Mouse (Mus musculus): ENCODE data around the gene Cga.
"Not testable (repeated sequence)": the region's sequence is repeated elsewhere in the genome, so short reads cannot be mapped to it uniquely, and the experiment has no call there.

Cga gene

GRCm38 (mm10) chr4:34889812-34890185 lies 3.8 kb upstream of the Cga start:
- in situ Hi-C loops (cut with MseI, MboI): no loop called here

DNA sequence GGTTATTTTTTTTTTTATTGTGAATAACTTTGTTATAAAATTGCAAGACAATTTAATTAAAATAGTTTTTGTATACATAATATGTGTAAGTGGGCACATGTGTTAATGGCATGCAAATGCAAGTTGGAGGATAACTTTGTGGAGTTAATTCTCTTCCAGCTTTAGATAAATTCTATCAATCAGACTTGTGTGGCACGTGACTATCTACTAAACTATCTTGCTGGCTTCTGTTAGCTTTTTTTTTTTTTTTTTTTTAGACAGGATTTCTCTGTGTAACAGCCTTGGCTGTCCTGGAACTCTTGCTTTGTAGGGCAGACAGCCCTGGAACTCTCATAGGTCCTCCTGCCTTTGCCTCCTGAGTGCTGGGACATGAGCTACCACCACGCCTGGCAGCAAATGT lies 4.9 kb downstream of the Cga start:
- in situ Hi-C loops (cut with MseI, MboI): no loop called here

GRCm38 (mm10) chr4:34899322-34899721 lies 5.7 kb downstream of the Cga start:
- in situ Hi-C loops (cut with MseI, MboI): no loop called here

DNA sequence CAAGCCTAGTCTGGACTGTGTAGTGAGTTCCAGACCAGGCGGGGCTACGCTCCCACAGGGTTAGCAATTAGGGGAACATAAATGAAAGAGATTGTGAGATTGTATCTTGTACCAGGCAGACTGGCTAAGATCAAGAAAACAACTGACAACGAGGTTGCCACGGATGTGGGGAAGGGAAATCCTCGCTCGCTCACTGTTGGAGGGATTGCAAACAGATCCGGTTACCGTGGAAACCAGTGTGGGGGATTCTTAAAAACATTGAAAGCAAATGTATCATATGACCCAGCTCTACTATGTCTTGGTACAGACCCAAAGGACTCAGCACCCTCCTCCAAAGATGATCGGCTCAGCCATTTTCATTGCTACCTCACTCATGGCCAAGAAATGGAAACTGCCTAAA lies 6.6 kb downstream of the Cga start:
- in situ Hi-C loops (cut with MseI, MboI): no loop called here

GRCm38 (mm10) chr4:34901166-34901565 lies 7.6 kb downstream of the Cga start:
- in situ Hi-C loops (cut with MseI, MboI): no loop called here

GRCm38 (mm10) chr4:34901582-34901981 lies 8.0 kb downstream of the Cga start:
- in situ Hi-C loops (cut with MseI, MboI): not testable (repeated sequence)

- in situ Hi-C loops (cut with MseI, MboI): no loop called here
These were observed 11.8 kb downstream of the Cga start for GRCm38 (mm10) chr4:34905396-34905795.

GRCm38 (mm10) chr4:34906151-34906550 lies 12.6 kb downstream of the Cga start:
- in situ Hi-C loops (cut with MseI, MboI): no loop called here

DNA sequence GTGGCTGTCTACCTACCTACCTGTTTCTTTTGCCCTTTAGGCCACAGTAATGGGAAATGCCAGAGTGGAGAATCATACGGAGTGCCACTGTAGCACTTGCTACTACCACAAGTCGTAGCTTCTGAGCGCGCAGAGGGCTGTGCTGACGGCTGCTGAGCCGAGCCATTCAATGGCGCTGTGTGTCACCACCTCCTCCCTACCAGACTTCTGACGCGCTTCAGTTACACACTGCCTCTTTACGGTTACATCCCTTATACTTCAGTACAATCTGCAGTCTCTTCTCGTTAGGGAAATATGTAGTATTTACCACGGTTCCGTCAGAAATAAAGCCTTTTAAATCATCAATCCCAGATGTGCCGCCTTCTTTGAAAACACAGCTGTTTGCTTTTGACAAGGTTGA lies 13.4 kb downstream of the Cga start:
- in situ Hi-C loops (cut with MseI, MboI): no loop called here

GRCm38 (mm10) chr4:34908127-34908526 lies 14.5 kb downstream of the Cga start:
- in situ Hi-C loops (cut with MseI, MboI): no loop called here

DNA sequence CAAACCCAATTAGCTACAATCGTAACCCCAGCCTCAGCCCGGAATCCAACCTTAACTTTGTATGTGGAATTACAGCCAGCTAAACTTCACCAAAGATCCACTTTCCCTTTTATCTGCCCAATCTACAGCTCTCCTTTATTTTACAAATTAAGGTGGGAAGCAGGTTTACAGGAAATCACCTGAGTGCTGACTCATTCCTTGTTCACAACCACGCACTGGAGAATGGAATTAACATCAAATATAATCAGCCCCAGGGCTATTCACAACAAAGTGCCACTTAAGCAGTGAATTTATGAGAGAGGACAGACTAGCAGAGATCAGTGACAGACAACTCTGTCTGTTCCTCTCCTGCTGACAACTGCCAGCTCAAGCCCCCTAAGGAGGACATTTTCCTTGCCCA lies 17.8 kb downstream of the Cga start:
- in situ Hi-C loops (cut with MseI, MboI): no loop called here

DNA sequence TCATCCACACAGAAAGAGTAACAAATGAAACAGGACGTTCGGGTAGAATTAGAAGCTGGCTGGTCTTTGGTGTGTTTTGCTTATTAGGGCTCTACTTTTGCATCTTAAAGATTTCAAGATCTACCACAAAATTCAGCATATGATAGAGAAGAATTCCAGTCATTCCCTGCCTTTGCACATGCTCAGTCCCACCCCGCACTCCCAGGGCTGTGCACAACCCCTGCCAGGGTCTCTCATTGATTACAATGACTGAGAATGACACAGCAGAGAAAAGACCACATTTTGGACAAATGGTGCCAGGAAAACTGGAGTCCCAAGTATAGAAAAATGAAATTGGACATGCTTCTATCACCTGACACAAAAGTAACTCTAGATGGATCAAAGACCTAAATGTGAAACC lies 18.6 kb downstream of the Cga start:
- in situ Hi-C loops (cut with MseI, MboI): no loop called here

GRCm38 (mm10) chr4:34917400-34917799 lies 23.8 kb downstream of the Cga start:
- in situ Hi-C loops (cut with MseI, MboI): no loop called here

GRCm38 (mm10) chr4:34922177-34922870 lies 28.7 kb downstream of the Cga start:
- in situ Hi-C loops (cut with MseI, MboI): no loop called here

DNA sequence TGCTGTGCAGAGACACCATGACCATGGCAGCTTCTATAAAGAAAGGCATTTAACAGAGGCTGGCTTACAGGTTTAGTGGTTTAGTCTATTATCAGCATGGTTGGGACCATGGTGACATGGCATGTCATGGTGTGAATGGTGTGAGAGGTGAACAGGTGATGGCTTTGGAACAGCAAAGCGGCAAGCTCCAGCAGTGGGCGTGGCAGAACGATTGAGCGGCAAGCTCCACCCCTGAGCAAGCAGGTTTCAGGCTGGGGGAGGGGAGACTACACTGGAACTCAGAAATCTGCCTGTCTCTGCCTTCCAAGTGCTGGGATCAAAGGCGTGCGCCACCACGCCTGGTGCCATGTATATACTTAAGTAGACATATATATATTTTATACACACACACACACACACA lies 34.8 kb downstream of the Cga start:
- in situ Hi-C loops (cut with MseI, MboI): not testable (repeated sequence)

GRCm38 (mm10) chr4:34941046-34941445 lies 47.5 kb downstream of the Cga start:
- in situ Hi-C loops (cut with MseI, MboI): no loop called here

GRCm38 (mm10) chr4:34947181-34947580 lies 53.6 kb downstream of the Cga start:
- in situ Hi-C loops (cut with MseI, MboI): no loop called here

DNA sequence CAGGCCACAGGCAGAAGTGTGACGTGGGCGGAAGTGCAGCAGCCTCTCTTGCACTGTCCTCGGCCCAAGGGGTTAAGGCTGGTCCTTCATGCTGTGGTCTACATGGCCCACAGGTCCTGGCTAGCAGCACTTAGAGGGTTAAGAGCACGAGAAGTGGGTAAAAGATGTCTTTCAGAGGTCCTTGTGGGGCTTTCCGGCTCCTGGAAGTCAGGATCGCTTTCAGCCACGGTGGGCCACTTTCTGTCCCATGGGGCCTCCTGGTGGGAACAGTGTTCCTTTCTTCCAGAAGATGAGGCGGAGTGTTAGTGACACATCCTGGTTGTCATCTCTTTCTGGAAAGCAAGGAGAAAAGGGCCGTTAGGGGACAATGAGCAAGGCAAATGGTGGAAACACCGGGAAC lies 60.1 kb downstream of the Cga start:
- in situ Hi-C loops (cut with MseI, MboI): loop anchor here (10.0 kb wide), 2 partner anchors 201 to 241 kb away; partner anchors contain the start of genes Ifnk (in 1 of the 2) and Mob3b (in 1 of the 2)

All from mouse trophoblast stem cell (cell line).